Mouse (Mus musculus) Patski (cell line): ENCODE results near the gene Pip5k1b. TPM values are rescaled to one million over a fixed set of nuclear protein-coding genes. Genes with fewer than 3 reads are reported as not detected.

Experiments used
- ATAC-seq: fragments of 100-300 bp; one replicate; pipeline ENCODE4 v1.8.0; 2021
- CTCF ChIA-PET: fragments of 350-600 bp; sonication (Branson Sonifier 250); formaldehyde crosslinking; loops from one replicate; lab custom pipeline; 2022; ENCODE audit warnings: inconsistent platforms; lab: Charles Lee
- POLR2A ChIA-PET: fragments of 350-600 bp; sonication (Branson Sonifier 250); formaldehyde crosslinking; loops from one replicate; lab custom pipeline; 2022; ENCODE audit warnings: antibody characterized with exemption, inconsistent platforms; lab: Charles Lee
- DNase-seq: peaks from one replicate; pipeline ENCODE4 v3.0.0-alpha.2; 2011; ENCODE audit warnings: low read depth, low spot score
- H3K27me3 ChIP-seq: fragments of 371-371 bp; one replicate; pipeline ENCODE4 v1.5.1; 2021
- CTCF ChIP-seq: fragments of 100-300 bp; IDR thresholded peaks from one replicate; pipeline ENCODE4 v1.5.1; 2021
- in situ Hi-C: fragments of 300-500 bp; cut with MboI; formaldehyde crosslinking; loops from 3 replicates; pipeline ENCODE4 v1.11.1; 2018; ENCODE audit warnings: low pct_unique_long_range_greater_than_20kb, mixed read lengths
- polyA plus RNA-seq: library from polyadenylated mRNA; unstranded; gene quantifications from one replicate; pipeline ENCODE4 v1.2.3, GENCODE M21; 2021

Pip5k1b gene
- polyA plus RNA-seq, 1 experiment from 2014 or later = 5.6 TPM

DNA sequence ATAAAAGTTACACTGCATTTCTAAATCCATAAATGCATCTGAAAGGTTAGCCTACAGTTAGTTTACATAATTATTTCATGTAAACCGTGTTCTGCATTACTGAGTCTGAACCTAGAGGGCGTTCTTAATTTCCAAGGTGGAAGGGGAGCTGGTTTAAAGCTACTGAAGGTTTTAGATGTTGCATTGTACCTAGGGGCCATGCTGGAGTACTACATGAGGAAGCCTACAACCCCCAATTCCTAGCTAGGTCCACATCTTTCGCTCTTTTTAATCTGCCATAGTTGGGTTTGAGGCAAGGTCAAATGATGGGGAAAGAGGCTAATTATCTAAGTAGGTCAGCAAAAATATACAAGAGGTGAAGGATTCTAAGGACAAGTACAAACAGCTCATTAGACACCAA, 104.0 kb downstream of the Pip5k1b start:
- DNase-seq (no peak), ATAC-seq (no peak)
- CTCF ChIA-PET = interaction anchor here (0.8 to 1.6 kb wide), 3 partner anchors 12 to 475 kb away, joined by 3 to 5 read pairs (median 3); no protein-coding TSS in a partner anchor
- POLR2A ChIA-PET = interaction anchor here (0.7 kb wide), 1 partner anchor 107 kb away, joined by 4 read pairs; no protein-coding TSS in a partner anchor
- TF ChIP-seq CTCF = no peak
- peaks cover 24% of the 10 kb centered on the region for H3K27me3 ChIP-seq
- in situ Hi-C loops = no loop called here

DNA sequence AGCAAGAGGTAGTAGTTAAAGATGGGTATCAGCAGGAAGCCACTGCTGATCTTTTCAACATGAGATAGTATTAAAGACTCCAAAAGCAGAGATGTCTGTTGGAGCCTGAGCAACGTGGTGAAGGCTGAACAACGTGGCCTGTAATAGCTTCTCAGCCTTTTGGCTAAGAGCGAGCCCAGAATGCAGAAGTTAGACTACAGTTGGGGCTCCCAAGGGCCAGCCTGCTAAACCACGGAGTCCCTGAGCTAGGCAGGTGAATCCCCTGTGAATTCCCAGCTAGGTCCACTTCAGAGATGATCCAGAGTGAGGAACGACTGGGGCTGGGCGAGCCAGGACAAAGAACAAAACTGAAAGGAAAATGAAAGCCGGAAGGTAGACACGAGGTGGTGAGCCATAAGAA, 104.9 kb downstream of the Pip5k1b start:
- DNase-seq (no peak), ATAC-seq (no peak)
- in situ Hi-C loops = no loop called here
- TF ChIP-seq CTCF = no peak
- ChIA-PET POLR2A (no interaction called here), CTCF (no interaction called here)
- peaks cover 24% of the 10 kb centered on the region for H3K27me3 ChIP-seq

DNA sequence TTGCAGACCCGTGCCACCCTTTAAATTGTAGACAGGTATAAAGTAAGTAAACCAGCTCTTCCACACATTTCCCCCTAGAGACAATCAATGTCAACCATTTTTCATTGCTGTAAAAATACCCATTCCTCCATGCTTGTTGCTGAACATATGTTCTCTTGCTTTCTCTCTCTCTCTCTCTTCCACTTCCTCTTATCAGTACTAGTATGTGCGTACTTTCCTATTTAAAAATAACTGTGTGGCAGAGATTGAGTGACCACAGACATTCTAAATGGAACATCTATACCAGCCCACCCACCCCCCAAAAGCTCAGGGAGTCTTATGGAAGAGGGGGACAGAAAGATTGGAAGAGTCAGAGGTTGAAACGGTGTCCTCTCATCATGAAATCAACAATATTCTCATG, 111.3 kb downstream of the Pip5k1b start:
- peaks cover 17% of the 10 kb centered on the region for H3K27me3 ChIP-seq
- CTCF ChIA-PET = interaction anchor here (0.6 to 1.4 kb wide), 2 partner anchors 14 to 61 kb away, joined by 3 read pairs; no protein-coding TSS in a partner anchor
- POLR2A ChIA-PET = no interaction called here
- ATAC-seq (no peak), DNase-seq (no peak)
- no peak for TF ChIP-seq CTCF
- in situ Hi-C loops = no loop called here

DNA sequence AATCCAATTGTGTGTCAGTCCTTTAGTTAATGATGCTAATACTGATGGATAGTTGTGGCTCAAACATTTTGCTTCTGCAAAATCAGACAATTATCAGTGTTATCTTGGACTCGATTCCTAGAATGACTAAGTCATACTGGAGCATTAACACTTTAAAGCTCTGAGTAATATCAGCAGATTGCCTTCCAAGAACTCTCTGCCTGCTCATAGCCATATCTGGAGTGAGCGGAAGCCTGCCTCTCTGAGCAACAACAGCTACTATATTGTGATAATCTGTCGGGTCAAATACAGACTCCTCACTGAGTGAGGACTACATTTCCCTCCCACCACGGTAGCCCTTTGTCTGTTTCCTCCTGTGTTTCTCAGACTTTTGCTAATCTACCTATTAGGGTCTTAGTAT, 116.0 kb downstream of the Pip5k1b start:
- TF ChIP-seq CTCF = no peak
- ChIA-PET CTCF (interaction anchor here (1.1 to 1.7 kb wide), 2 partner anchors 9 to 12 kb away, joined by 5 read pairs; no protein-coding TSS in a partner anchor), POLR2A (no interaction called here)
- in situ Hi-C loops = no loop called here
- no peak for DNase-seq
- peaks cover 23% of the 10 kb centered on the region for H3K27me3 ChIP-seq
- ATAC-seq = no peak

DNA sequence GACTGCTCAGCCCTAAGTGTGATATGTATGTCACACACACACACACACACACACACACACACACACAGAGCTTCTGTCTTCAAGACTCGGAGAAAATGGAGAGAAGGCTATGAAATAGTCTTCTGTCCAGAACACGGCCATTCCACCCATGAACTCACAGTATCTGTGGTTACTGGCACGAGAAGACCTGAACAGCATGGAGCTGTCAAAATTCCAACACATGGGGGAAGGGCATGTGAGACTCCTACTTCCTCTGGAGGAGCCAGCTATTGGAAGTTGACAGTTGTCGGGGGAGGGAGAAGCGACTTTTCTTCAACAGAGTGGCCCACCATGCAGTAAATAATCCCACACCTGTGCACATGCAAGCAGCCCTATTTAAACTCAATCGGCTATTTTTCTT, 121.4 kb downstream of the Pip5k1b start:
- CTCF ChIA-PET = no interaction called here
- no peak for DNase-seq
- POLR2A ChIA-PET = no interaction called here
- no peak for TF ChIP-seq CTCF
- peaks cover 43% of the 10 kb centered on the region for H3K27me3 ChIP-seq
- ATAC-seq = no peak
- in situ Hi-C loops = no loop called here

DNA sequence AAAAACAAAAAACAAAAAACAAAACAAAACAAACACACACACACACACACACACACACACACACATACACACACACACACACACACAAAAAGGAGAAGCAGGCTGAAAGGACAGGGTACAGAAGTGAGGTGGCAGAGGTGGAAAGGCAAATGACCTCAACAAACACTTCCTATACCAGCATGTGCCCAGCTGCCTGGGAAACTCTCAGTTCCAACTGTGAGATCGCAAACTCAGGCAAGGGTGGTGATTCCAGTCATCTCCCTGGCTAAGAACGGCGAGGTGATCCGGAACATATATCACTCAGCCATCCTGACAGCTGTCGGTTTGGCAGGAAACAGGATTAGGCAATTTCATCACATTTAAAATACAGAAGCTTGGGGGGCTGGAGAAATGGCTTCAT, 123.2 kb downstream of the Pip5k1b start:
- POLR2A ChIA-PET = no interaction called here
- no peak for DNase-seq
- no peak for TF ChIP-seq CTCF
- CTCF ChIA-PET = no interaction called here
- peaks cover 31% of the 10 kb centered on the region for H3K27me3 ChIP-seq
- in situ Hi-C loops = no loop called here
- no peak for ATAC-seq

DNA sequence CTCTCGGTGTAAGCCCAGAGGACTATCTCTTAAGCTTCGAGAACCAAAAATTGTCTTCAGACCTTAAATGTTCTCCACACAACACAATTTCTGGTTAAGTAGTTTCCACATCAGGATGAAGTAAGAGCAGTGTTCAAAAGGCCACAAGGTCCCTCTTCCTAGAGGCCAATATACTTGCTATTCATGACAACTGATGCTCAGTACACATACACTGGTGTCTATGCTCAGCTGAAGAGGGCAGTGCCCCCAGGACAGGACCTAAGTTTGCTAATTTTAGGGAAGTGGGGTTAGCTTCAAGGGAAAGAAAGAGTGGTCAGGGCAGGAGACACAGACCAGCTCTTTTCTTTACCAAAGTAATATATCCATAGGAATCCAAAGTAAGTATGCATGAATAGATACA, 124.3 kb downstream of the Pip5k1b start:
- CTCF ChIA-PET = no interaction called here
- no peak for TF ChIP-seq CTCF
- POLR2A ChIA-PET = no interaction called here
- in situ Hi-C loops = no loop called here
- ATAC-seq (no peak), DNase-seq (no peak)
- peaks cover 25% of the 10 kb centered on the region for H3K27me3 ChIP-seq

DNA sequence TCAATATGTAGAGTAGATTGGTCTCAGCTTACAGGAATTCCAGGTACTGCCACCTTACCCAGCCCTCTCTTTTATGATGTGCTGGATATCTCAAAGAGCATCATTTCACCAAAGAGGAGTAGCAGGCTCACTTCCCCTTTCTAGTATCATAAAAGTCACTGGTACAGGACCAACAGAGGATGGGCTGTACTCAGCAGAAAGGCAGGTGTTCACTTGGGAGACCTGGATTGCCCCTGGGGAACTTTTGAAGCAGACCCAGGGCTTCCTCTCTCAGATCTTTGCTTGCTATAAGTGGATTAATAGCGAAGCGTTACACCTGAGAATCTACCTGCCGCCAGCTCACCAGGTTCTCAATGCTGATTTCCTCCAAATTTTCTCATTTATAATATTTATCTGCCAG, 127.7 kb downstream of the Pip5k1b start:
- in situ Hi-C loops = no loop called here
- peaks cover 33% of the 10 kb centered on the region for H3K27me3 ChIP-seq
- CTCF ChIA-PET = no interaction called here
- ATAC-seq = no peak
- TF ChIP-seq CTCF = no peak
- POLR2A ChIA-PET = no interaction called here
- no peak for DNase-seq

DNA sequence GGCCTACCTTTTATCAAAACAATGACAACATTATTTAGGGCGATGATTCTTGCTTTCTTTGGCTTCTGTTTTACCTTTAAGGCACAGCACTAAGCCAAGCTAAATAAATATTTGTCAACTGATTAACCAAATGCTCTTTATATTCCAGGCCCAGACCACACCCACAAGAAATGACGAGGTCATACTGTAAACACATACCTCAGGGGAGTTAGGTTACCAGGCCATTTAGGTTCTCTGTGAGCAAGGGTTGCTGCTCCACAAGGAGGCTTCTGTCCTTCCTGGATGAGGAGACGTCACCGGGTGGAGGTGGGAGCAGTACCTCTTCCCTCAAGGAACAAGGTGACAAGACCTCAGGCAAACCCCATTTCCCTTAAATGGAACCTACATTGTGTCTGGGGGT, 128.4 kb downstream of the Pip5k1b start:
- H3K27me3 ChIP-seq = peaks cover 37% of the 10 kb centered on the region
- DNase-seq (no peak), ATAC-seq (peak; percentile 39)
- in situ Hi-C loops = no loop called here
- ChIA-PET CTCF (no interaction called here), POLR2A (no interaction called here)
- no peak for TF ChIP-seq CTCF

DNA sequence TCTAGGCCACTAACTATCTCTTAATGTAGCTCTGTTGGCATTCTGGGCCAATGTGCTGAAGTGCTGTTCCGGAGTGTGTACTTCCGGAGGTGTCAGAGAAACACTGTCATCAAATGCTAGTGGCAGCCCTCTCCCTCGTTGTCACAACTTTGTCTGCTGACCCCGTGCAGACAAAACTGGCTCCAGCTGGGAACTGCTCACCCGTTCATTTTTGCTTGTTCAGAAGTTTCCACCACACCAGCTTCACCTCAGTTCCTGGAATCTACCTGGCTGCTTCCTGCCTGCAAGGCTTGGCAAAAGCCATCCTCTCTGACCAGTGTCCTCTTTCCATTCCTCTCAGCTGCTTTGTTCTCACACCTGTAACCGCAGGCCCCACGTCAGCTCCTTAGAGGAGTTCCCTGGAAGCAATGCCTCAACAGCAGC, 128.9 kb downstream of the Pip5k1b start:
- peaks cover 35% of the 10 kb centered on the region for H3K27me3 ChIP-seq
- ATAC-seq (no peak), DNase-seq (no peak)
- ChIA-PET CTCF (no interaction called here), POLR2A (no interaction called here)
- no peak for TF ChIP-seq CTCF
- in situ Hi-C loops = no loop called here

DNA sequence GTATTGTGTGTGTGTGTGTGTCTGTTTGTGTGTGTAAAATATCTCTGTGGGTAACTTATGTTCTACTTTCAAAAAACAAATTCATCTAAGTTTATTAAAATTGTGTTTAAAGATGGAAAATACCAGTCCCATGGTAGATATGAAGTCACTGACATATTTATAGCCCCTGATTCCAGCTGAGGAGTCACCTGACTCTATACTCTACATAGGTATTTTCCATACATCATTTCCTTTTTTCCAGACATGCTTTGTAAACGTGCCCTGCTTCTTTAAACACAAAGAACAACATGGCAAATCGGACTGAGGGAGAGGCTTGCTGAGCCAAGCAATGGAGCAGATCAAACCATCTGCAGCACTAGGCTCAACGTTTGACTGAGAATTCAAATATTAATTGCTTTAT, 137.6 kb downstream of the Pip5k1b start:
- TF ChIP-seq CTCF = no peak
- POLR2A ChIA-PET = no interaction called here
- CTCF ChIA-PET = interaction anchor here (1.1 kb wide), 1 partner anchor 17 kb away, joined by 3 read pairs; no protein-coding TSS in a partner anchor
- in situ Hi-C loops = no loop called here
- no peak for ATAC-seq
- peaks cover 44% of the 10 kb centered on the region for H3K27me3 ChIP-seq
- no peak for DNase-seq

DNA sequence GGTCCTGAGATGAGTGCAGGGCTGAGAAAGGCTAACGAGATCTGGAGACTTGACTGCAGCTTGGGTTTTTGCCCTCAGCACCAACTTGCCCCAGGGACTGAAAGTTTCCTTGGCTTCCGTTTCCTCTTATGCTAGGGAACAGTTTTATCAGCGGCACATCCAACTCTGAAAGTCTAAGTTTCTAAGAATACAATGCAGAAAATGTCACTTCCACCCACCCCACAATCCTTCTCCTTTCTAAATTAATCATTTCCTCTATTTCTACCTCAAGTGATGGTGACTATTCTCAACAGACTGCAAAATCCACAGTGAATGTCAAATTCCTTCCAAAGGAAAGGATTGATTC, 138.0 kb downstream of the Pip5k1b start:
- DNase-seq = no peak
- POLR2A ChIA-PET = no interaction called here
- CTCF ChIA-PET = no interaction called here
- in situ Hi-C loops = no loop called here
- peaks cover 44% of the 10 kb centered on the region for H3K27me3 ChIP-seq
- ATAC-seq = no peak
- no peak for TF ChIP-seq CTCF
